Comparison of ENCODE assay signal across 13 mouse cellular contexts in the genomic region with DNA sequence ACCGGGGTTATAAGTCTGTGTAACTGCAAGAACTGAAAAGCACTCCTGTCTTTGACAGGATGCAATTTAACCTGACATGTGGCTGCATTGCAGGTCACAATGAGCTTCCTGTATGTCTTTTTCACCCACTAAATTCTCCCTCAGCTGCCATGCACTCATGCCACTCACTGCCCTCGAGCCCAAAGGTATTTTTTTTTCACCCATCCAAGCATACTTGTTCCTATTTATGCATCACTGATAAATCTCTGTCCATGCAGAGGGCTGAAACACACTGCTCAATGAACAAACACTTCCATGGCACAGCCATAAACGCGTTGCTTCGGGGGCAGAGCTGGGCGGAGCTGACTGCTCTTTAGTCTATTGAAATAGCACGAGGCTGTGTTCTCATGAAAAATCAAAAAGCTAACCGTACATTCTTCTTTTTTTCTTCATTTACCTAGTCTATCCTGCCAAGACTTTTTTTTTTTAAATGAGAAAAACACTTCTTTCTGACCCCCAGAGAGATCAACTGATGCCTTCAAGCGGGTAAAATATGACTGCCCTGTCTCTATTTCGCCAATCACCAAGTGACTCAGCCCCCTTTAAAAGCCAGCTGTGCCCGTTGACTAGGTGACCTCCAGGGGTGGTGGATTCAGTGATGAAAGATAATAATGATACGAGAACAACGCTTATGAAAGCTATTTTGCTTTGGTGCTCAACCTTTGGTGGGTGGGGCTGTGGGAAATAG. TPM values are rescaled to one million over a fixed set of nuclear protein-coding genes. Genes with fewer than 3 reads are reported as not detected.
DNase-seq lines count a peak whose midpoint lies in the region; ATAC-seq and TF ChIP-seq lines count a peak whose summit lies in the region.
"Had no signal": no experiment of that assay in that cellular context is flagged by ENCODE, and none has a peak within 500 bp of the region (broad histone marks: within the 10 kb centered on the region; RNA-seq: fewer than 3 reads in every experiment).

No protein-coding gene starts in this region.

- no peaks in the 10 kb centered on the region for H3K27me3 ChIP-seq in forebrain, embryonic 12.5 days
- H3K27me3 ChIP-seq in forebrain, embryonic 11.5 days (ENCODE audit: control insufficient read depth, insufficient read depth, low read length): no peaks in the 10 kb centered on the region
- no peaks in the 10 kb centered on the region for H3K27me3 ChIP-seq in lung, postnatal 0 days (replicated peaks; ENCODE audit: insufficient read depth, low read length)
- H3K27me3 ChIP-seq in hindbrain, embryonic 13.5 days: no peaks in the 10 kb centered on the region
- no peaks in the 10 kb centered on the region for H3K27me3 ChIP-seq in small intestine, adult 2 months (ENCODE audit: control insufficient read depth, insufficient read depth, low read length)

- no peak for DNase-seq in forebrain, embryonic 11.5 days (ENCODE audit: low spot score)
- no peak for DNase-seq in lung, postnatal 0 days (ENCODE audit: low spot score)
- no peak for DNase-seq in lung, postnatal 10 days
- no peak for DNase-seq in left cerebral cortex, postnatal 25 days (ENCODE audit: low spot score in 2 of 2)
- DNase-seq in left cerebral cortex, adult 8-10 months (ENCODE audit: low spot score in 2 of 2): no peak
- DNase-seq: adrenal gland, postnatal 10 days; gastrocnemius, postnatal 10 days; layer of hippocampus, adult 9-11 months; lung, adult 18-20 months had no signal

- no peak overlapping the region for H3K9ac ChIP-seq in forebrain, embryonic 12.5 days
- no peak overlapping the region for H3K9ac ChIP-seq in forebrain, embryonic 11.5 days (ENCODE audit: low read length)
- H3K9ac ChIP-seq in lung, postnatal 0 days (replicated peaks; ENCODE audit: low read depth): no peak overlapping the region
- peak overlapping the region; percentile 39; the same call in 1 of the 2 replicates for H3K9ac ChIP-seq in hindbrain, embryonic 13.5 days

- H3K36me3 ChIP-seq in forebrain, embryonic 12.5 days (replicated peaks): no peaks in the 10 kb centered on the region
- H3K36me3 ChIP-seq in forebrain, embryonic 11.5 days (ENCODE audit: control insufficient read depth, insufficient read depth, low read length): no peaks in the 10 kb centered on the region
- no peaks in the 10 kb centered on the region for H3K36me3 ChIP-seq in lung, postnatal 0 days (ENCODE audit: insufficient read depth, low read length)
- no peaks in the 10 kb centered on the region for H3K36me3 ChIP-seq in hindbrain, embryonic 13.5 days
- H3K36me3 ChIP-seq in small intestine, adult 2 months (ENCODE audit: control insufficient read depth, insufficient read depth, low read length): no peaks in the 10 kb centered on the region

- ATAC-seq in forebrain, embryonic 12.5 days (ENCODE audit: low FRiP score): peak; percentile 34; the same call in 1 of the 2 replicates
- ATAC-seq in forebrain, embryonic 11.5 days (replicated peaks; ENCODE audit: low FRiP score): no peak
- ATAC-seq in lung, postnatal 0 days: no peak
- peak; percentile 58; the same call in 1 of the 2 replicates for ATAC-seq in hindbrain, embryonic 13.5 days (ENCODE audit: low FRiP score)

- intact Hi-C loops in left cerebral cortex, postnatal 25 days (cut with DNase I): no loop called here

- H3K4me1 ChIP-seq in forebrain, embryonic 12.5 days: peaks cover 5% of the 10 kb centered on the region; the same call in 1 of the 2 replicates
- no peaks in the 10 kb centered on the region for H3K4me1 ChIP-seq in forebrain, embryonic 11.5 days (replicated peaks; ENCODE audit: control insufficient read depth, insufficient read depth, low read length)
- H3K4me1 ChIP-seq in lung, postnatal 0 days (ENCODE audit: insufficient read depth, low read depth, low read length): no peaks in the 10 kb centered on the region
- H3K4me1 ChIP-seq in hindbrain, embryonic 13.5 days (replicated peaks): peaks cover 25% of the 10 kb centered on the region
- H3K4me1 ChIP-seq in small intestine, adult 2 months (ENCODE audit: control insufficient read depth, insufficient read depth, insufficient read length, low read length): no peaks in the 10 kb centered on the region

- TF ChIP-seq CTCF in lung, postnatal 0 days (IDR thresholded peaks at IDR 0.05): no peak
- no peak for TF ChIP-seq CTCF in small intestine, adult 2 months (IDR thresholded peaks at IDR 0.05; ENCODE audit: extremely low read depth, insufficient read length, insufficient replicate concordance, low read depth, low read length)

- H3K27ac ChIP-seq in forebrain, embryonic 12.5 days: 0 out of 2 replicates have a peak overlapping the region, but pooled peaks have one; percentile 5
- H3K27ac ChIP-seq in forebrain, embryonic 11.5 days (ENCODE audit: low read depth, low read length): no peak overlapping the region
- no peak overlapping the region for H3K27ac ChIP-seq in lung, postnatal 0 days (ENCODE audit: low read length)
- H3K27ac ChIP-seq in hindbrain, embryonic 13.5 days: peak overlapping the region; percentile 80
- H3K27ac ChIP-seq in small intestine, adult 2 months (ENCODE audit: insufficient read depth, low read depth, low read length): peak overlapping the region; percentile 72

- H3K4me3 ChIP-seq in forebrain, embryonic 12.5 days (replicated peaks): no peak overlapping the region
- H3K4me3 ChIP-seq in forebrain, embryonic 11.5 days (ENCODE audit: low read depth, low read length): no peak overlapping the region
- H3K4me3 ChIP-seq in lung, postnatal 0 days (ENCODE audit: low read depth, low read length): no peak overlapping the region
- peak overlapping the region; percentile 27 for H3K4me3 ChIP-seq in hindbrain, embryonic 13.5 days
- H3K4me3 ChIP-seq in small intestine, adult 2 months (ENCODE audit: low read depth, low read length): peak overlapping the region; percentile 35; the same call in 1 of the 2 replicates

- H3K4me2 ChIP-seq in forebrain, embryonic 12.5 days: no peak overlapping the region
- H3K4me2 ChIP-seq in forebrain, embryonic 11.5 days (ENCODE audit: low read depth, low read length, severe bottlenecking): no peak overlapping the region
- H3K4me2 ChIP-seq in lung, postnatal 0 days (replicated peaks; ENCODE audit: low read depth, low read length): peak overlapping the region; percentile 32; the same call in 1 of the 2 replicates
- peak overlapping the region; percentile 51 for H3K4me2 ChIP-seq in hindbrain, embryonic 13.5 days

- WGBS in forebrain, embryonic 12.5 days: 78% methylated on average over 13 of the region's 13 CpGs
- 80% methylated on average over 13 of the region's 13 CpGs for WGBS in forebrain, embryonic 11.5 days
- WGBS in lung, postnatal 0 days: 45% methylated on average over 13 of the region's 13 CpGs
- WGBS in hindbrain, embryonic 13.5 days: 45% methylated on average over 13 of the region's 13 CpGs
- 41% methylated on average over 13 of the region's 13 CpGs for WGBS in small intestine, adult 2 months

- TF ChIP-seq EP300 in lung, postnatal 0 days (IDR thresholded peaks at IDR 0.05): no peak

- H3K9me3 ChIP-seq in forebrain, embryonic 12.5 days: no peaks in the 10 kb centered on the region
- H3K9me3 ChIP-seq in forebrain, embryonic 11.5 days (ENCODE audit: control insufficient read depth, low read length): no peaks in the 10 kb centered on the region
- no peaks in the 10 kb centered on the region for H3K9me3 ChIP-seq in lung, postnatal 0 days (ENCODE audit: low read length)
- no peaks in the 10 kb centered on the region for H3K9me3 ChIP-seq in hindbrain, embryonic 13.5 days

- no peak for TF ChIP-seq POLR2A in small intestine, adult 2 months (IDR thresholded peaks at IDR 0.05; ENCODE audit: low read depth, low read length)

RNA-seq across cellular contexts. Expression of gene Tigit, which starts 44.6 kb away (rescaled TPM):
- polyA plus RNA-seq in forebrain, embryonic 12.5 days (2016; fragmentation: Nextera tagmentation; extraction: Ambion mirVana): not detected in 2 replicates
- polyA plus RNA-seq in forebrain, embryonic 11.5 days (2014; fragmentation: Nextera tagmentation; extraction: Ambion mirVana): not detected in 2 replicates
- not detected in 2 replicates for polyA plus RNA-seq in lung, postnatal 0 days (2015; fragmentation: Nextera tagmentation; extraction: Ambion mirVana)
- polyA plus RNA-seq in hindbrain, embryonic 13.5 days (2015; fragmentation: Nextera tagmentation; extraction: Ambion mirVana): not detected in 2 replicates
- 5.0 and 8.6 TPM in 2 replicates for polyA plus RNA-seq in small intestine, adult 2 months (2012; rRNA removed)
- not detected for total RNA-seq in left cerebral cortex, postnatal 25 days (2021)
- total RNA-seq in left cerebral cortex, adult 8-10 months (2022): not detected
- total RNA-seq: adrenal gland, postnatal 10 days; gastrocnemius, postnatal 10 days had no signal
- polyA plus RNA-seq: cortical plate, adult 2 months had no signal

RNA-seq across cellular contexts. Expression of gene Drd3, which starts 45.3 kb away (rescaled TPM):
- polyA plus RNA-seq in forebrain, embryonic 12.5 days (2016; fragmentation: Nextera tagmentation; extraction: Ambion mirVana): 0.13 and 0.27 TPM in 2 replicates
- 0.11 and 0.19 TPM in 2 replicates for polyA plus RNA-seq in forebrain, embryonic 11.5 days (2014; fragmentation: Nextera tagmentation; extraction: Ambion mirVana)
- polyA plus RNA-seq in lung, postnatal 0 days (2015; fragmentation: Nextera tagmentation; extraction: Ambion mirVana): not detected in 2 replicates
- not detected in 2 replicates for polyA plus RNA-seq in hindbrain, embryonic 13.5 days (2015; fragmentation: Nextera tagmentation; extraction: Ambion mirVana)
- polyA plus RNA-seq in small intestine, adult 2 months (2012; rRNA removed): 0.20 and 0.25 TPM in 2 replicates
- total RNA-seq in left cerebral cortex, postnatal 25 days (2021): 1 to 10 TPM in 1 of 2 experiments, not detected in 1; 3.2 TPM
- 1 to 10 TPM; 1.5 to 2.4 (median 1.7) TPM for total RNA-seq in left cerebral cortex, adult 8-10 months (2022)
- total RNA-seq: adrenal gland, postnatal 10 days; gastrocnemius, postnatal 10 days had no signal

Comparison
In these comparisons a context has a peak if more than half of its experiments do, and no peak if none do; other contexts are left out.
1. ATAC-seq: peak in forebrain, embryonic 12.5 days (single experiment) and hindbrain, embryonic 13.5 days (single experiment); none in forebrain, embryonic 11.5 days (single experiment) and lung, postnatal 0 days (single experiment).
2. H3K27ac ChIP-seq: peak in forebrain, embryonic 12.5 days (single experiment), hindbrain, embryonic 13.5 days (single experiment) and small intestine, adult 2 months (single experiment); none in forebrain, embryonic 11.5 days (single experiment) and lung, postnatal 0 days (single experiment).
3. H3K4me2 ChIP-seq: peak in lung, postnatal 0 days (single experiment) and hindbrain, embryonic 13.5 days (single experiment); none in forebrain, embryonic 12.5 days (single experiment) and forebrain, embryonic 11.5 days (single experiment).
4. H3K4me3 ChIP-seq: peak in hindbrain, embryonic 13.5 days (single experiment) and small intestine, adult 2 months (single experiment); none in forebrain, embryonic 12.5 days (single experiment), forebrain, embryonic 11.5 days (single experiment) and lung, postnatal 0 days (single experiment).